Mouse (Mus musculus) heart, postnatal 36 days (tissue): ENCODE results near the gene Kcns3. TPM values are rescaled to one million over a fixed set of nuclear protein-coding genes. Genes with fewer than 3 reads are reported as not detected.

Experiments
- DNase-seq, 2 experiments: peaks; one replicate each; pipeline ENCODE4 v3.0.0; 2021 to 2022
- intact Hi-C: fragments of 180-260 bp; cut with DNase I; formaldehyde crosslinking; loops from one replicate; pipeline ENCODE4 v1.15.1; 2025
- total RNA-seq, 2 experiments: library from RNA; stranded (reverse); gene quantifications; 2 replicates each; pipeline ENCODE4 v1.2.3; 2021

Gene Kcns3
- total RNA-seq, result under 1 TPM; 0.35 to 0.72 TPM

GRCm38 (mm10) chr12:11151015-11151414 lies at the start of gene Kcns3:
Kcns3 (minus strand) TSS chr12:11151056.
- DNase-seq, result no peak
- intact Hi-C loops, result no loop called here

DNA sequence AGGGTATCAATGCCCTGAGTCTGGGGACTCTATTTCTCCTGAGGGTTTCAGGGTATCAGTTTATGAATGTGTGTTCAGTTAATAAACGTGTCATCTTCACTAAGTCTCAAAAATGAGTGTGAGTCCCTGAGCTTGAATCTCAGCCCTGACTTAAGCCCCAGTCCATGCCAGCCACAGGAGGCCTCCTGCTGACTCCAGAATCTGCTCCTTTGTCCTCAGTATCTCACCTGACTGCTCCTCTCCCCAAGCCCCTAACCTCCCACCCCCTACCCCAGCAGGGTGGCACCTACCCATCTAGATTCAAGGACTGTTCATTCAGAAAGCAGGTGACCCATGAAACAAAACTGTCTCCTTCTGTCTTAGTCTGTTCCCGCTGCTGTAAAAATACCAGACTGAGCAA lies 47.7 kb upstream of the Kcns3 start:
- no peak for DNase-seq
- intact Hi-C loops, result loop anchor here (5.0 kb wide), 3 partner anchors 69 to 139 kb away; partner anchors contain the start of genes Gen1 and Smc6

DNA sequence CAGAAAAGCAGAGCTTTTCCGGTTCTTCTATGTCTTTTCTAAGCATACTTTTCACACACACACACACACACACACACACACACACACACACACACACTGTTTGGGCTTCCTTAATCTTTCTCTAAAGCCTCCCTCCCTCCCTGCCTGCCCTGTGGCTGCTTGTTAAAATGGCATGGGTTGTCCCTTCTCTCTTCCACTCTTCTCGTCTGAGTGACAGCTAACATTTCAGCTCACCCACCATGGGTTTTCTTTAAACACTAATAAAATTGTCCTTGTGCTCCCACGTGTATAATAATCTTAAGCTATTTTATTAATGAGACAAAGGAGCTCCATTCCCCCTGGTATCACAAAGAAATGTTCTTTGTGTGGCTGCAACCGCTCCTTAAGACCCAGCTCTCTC lies 47.2 kb upstream of the Kcns3 start:
- intact Hi-C loops, result loop anchor here (5.0 kb wide), 3 partner anchors 69 to 139 kb away; partner anchors contain the start of genes Gen1 and Smc6
- DNase-seq, result no peak

- intact Hi-C loops, result loop anchor here (5.0 kb wide), 3 partner anchors 70 to 140 kb away; partner anchors contain the start of genes Gen1 and Smc6
- no peak for DNase-seq
These were observed 46.0 kb upstream of the Kcns3 start for GRCm38 (mm10) chr12:11196830-11197229.

DNA sequence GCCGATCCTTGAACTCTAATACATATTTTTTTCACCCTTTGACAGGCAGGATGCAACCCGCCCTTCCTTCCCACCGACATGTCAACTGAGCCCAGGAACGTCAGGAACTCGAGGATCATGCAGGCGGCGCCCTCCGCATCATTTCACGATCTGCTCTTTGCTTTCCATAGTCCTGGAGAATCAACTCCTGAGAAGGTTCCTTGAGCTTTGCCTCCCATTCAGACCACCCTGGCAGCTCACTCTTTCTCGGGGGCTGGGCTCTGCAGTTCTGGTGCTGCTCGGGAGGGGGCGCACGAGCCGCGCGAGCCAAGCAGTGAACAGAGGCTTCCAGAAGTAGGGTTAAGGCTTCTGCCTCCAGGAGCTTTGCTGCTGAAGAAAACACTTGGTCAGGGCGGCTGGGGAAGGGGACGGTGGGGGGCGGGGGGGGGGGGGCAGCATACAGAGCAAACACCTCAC lies 45.3 kb upstream of the Kcns3 start:
- intact Hi-C loops, result loop anchor here (5.0 kb wide), 3 partner anchors 71 to 141 kb away; partner anchors contain the start of genes Gen1 and Smc6
- peak; percentile 85 to 88 for DNase-seq

DNA sequence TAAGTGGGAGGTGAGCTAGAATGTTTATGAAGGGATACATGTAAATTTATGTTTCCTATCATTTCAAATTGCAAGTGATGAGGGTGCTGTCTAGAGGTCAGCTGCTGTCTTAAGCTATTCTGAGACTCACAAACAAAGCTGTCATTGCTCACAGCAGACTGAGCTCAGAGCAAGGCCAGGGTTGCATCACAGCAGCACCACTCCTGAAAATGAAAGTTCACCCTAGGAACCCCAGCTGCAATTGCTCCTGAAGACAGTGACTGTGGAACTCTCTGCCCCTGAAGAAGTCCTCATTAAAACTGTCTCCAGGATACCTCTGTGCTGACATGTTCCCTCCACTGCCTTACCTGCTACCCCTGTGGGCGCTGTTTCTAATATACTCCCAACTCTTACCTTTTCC lies 44.2 kb upstream of the Kcns3 start:
- intact Hi-C loops, result loop anchor here (5.0 kb wide), 3 partner anchors 72 to 142 kb away; partner anchors contain the start of genes Gen1 and Smc6
- DNase-seq, result no peak

GRCm38 (mm10) chr12:11178486-11179154 lies 27.8 kb upstream of the Kcns3 start:
- intact Hi-C loops, result loop anchor here (1.0 to 5.0 kb wide), 3 partner anchors 159 to 580 kb away; no protein-coding TSS in a partner anchor
- DNase-seq, result peak; percentile 85 to 89

- intact Hi-C loops, result loop anchor here (1.0 to 5.0 kb wide), 3 partner anchors 160 to 579 kb away; no protein-coding TSS in a partner anchor
These were observed 26.8 kb upstream of the Kcns3 start for GRCm38 (mm10) chr12:11177408-11178394.

DNA sequence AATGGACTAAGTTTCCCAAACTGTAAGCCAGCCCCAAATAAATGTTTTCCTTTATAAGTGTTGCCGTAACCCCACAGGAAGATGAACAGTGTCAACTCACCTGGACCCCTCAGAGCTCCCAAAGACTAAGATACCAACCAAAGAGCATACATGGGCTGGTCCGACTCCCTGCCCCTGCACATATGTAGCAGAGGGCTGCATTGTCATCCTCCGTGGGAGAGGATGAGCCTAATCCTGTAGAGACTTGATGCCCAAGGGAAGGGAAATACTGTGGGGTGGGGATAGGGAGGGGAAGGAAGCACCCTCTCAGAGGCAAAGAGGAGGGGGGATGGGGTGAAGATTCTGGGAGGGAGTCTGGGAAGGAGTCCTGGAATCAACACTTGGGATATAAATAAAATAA lies 7.8 kb upstream of the Kcns3 start:
- intact Hi-C loops, result no loop called here
- DNase-seq, result no peak

More at GRCm38 (mm10) chr12:11177408-11178394, 26.8 kb upstream of the Kcns3 start:
- no peak for DNase-seq

DNA sequence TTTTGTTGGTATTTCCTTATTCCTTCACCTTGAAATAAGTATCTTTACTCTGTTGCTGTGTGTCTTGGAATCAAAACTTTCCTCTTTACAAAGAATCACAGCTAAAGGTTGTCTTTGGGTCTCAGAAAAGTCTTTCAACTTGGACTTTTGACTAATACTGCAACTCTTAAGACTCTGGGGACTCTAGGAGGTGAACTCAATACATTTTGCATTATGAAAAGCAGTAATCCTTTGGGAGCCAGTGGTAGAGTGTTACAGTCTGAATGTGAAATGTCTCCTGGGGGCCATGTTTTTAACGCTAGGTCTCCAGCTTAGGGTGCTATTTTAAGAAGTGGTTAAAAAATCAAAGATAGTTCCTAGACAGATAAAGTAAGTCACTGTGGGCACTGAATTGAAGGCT lies 4.3 kb upstream of the Kcns3 start:
- intact Hi-C loops, result no loop called here
- no peak for DNase-seq

DNA sequence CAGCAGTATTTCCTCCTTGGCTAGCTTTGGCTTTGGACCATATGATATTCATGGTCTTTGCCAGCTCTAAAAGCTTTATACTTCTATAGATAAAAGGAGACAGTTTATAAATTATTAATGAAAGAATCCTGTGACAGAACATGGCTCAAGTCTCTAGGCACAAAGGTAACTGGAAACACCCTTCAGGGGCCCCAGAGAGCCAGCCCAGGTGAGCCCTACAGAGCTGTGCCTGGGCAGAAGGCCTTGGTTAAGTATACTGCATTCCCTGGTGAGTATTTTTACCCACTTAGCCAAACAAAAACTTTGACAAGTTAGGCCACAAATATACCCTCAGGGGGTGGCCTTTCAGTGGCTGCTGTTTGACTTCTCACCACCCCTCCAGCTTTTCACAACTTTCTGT lies 2.7 kb upstream of the Kcns3 start:
- intact Hi-C loops, result no loop called here
- no peak for DNase-seq

GRCm38 (mm10) chr12:11150192-11150935 lies 492 bp downstream of the Kcns3 start:
- peak; percentile 21 to 48 for DNase-seq
- intact Hi-C loops, result no loop called here

- DNase-seq, result peak; percentile 14 to 33
- intact Hi-C loops, result no loop called here
These were observed 1.2 kb downstream of the Kcns3 start for GRCm38 (mm10) chr12:11149421-11150191.

DNA sequence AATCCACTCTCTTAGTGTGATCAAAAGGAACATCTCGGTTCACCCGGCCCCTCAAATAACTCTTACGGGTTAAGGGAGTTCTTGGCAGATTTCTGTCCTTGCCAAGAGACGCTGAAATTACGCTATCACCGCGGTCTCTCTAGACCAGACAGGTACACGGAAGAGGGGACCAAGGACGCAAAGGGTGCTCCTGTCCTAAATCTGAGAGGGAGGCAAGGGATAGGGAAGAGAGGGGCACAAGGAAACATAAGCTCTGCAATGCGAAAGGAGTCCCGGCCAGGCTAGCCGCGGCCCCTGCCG lies 1.8 kb downstream of the Kcns3 start:
- intact Hi-C loops, result no loop called here
- no peak for DNase-seq

- intact Hi-C loops, result no loop called here
- DNase-seq, result no peak
These were observed 6.0 kb downstream of the Kcns3 start for GRCm38 (mm10) chr12:11144894-11145293.

- DNase-seq, result no peak
- intact Hi-C loops, result no loop called here
These were observed 18.4 kb downstream of the Kcns3 start for GRCm38 (mm10) chr12:11132418-11132817.

- intact Hi-C loops, result no loop called here
- no peak for DNase-seq
These were observed 21.7 kb downstream of the Kcns3 start for GRCm38 (mm10) chr12:11129188-11129587.

- intact Hi-C loops, result no loop called here
- no peak for DNase-seq
These were observed 24.6 kb downstream of the Kcns3 start for GRCm38 (mm10) chr12:11126186-11126759.

GRCm38 (mm10) chr12:11101565-11101964 lies 49.3 kb downstream of the Kcns3 start:
- DNase-seq, result no peak
- intact Hi-C loops, result no loop called here
